Mouse (Mus musculus): ENCODE measurements at regions not wholly inside any gene's neighbourhood (a gene's known extent, or its start where the extent isn't known, plus 50 kb on each side); places are given as distances from the start of the nearest gene placed in this dataset.
A peak's percentile ranks its signal among the peaks of the same experiment; 100 is the strongest.

DNA sequence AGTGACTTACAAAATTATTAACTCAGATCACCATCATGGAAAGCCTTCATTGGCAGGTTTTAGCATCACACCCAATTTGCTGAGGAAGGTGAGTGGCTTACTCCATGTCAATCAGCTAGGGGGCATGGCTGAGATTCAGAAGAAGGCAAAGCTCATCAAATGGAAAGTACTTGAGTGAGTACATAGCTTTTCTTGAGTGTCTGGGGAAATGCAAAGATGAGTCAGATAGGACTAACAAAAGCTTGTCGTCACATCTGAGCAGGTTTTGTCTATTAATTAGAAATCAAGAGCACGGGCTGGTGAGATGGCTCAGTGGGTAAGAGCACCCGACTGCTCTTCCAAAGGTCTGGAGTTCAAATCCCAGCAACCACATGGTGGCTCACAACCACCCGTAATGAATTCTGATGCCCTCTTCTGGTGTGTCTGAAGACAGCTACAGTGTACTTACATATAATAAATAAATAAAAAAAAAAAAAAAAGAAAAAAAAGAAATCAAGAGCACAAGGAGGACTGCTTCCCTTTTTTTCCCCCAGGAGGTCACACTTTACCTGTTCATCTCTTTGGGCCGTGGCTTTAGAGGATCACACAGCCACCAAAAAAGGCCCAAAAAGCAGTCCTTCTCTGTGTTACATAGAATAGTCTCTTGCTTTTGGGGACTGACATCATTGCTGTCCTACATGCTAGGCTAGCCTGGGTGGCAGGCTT, 130.8 kb upstream of the Itga4 start:
- Histone ChIP-seq H3K4me3 (replicated peaks) (no peak overlapping the region), H3K27ac (replicated peaks) (no peak overlapping the region), H3K27me3 (no peaks in the 10 kb centered on the region), H3K9me3 (replicated peaks) (no peaks in the 10 kb centered on the region), H3K4me2 (no peak overlapping the region), H3K9ac (no peak overlapping the region), H3K36me3 (replicated peaks) (no peaks in the 10 kb centered on the region), H3K4me1 (replicated peaks) (peaks cover 42% of the 10 kb centered on the region)
- 76% methylated on average over 5 of the region's 5 CpGs for WGBS (ENCODE audit: insufficient replicate concordance)
- no peak for ATAC-seq (ENCODE audit: insufficient read depth)

DNA sequence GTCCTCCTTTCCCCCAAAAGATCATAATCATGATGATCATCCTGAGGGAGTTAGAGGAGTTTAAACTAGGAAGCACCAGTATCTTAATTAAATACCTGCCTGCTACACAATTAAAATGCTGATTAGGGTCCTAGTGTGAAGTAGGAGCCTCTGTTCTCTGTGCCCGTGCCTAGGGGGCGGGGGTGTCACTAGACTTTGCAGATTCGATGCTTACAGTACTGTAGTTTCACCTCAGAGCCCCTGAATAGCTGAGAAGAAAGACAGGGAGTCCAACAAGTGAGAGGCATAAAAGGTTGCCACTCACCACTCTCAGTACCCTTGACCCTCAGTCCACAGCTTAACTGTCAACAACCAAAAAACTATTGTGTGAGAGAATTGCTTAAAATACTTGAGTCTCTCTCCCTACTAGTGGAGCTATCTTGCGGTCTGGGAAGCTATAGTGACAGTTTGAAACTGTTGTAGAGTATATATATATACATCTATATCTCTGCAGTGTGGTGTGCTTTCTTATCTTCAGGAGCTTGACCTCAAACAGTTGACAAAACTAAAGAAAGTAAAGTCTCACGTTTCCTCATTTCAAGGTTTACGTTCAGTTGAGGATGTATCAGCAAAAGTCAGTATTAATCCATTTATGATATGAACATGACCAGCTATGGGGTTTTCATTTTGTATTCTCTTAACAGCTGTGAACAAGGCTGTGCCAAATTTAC, 128.9 kb upstream of the Itga4 start:
- no peaks in the 10 kb centered on the region for H3K9me3 ChIP-seq (replicated peaks)
- ATAC-seq (ENCODE audit: insufficient read depth), result peak; percentile 67
- H3K36me3 ChIP-seq (replicated peaks), result no peaks in the 10 kb centered on the region
- peaks cover 36% of the 10 kb centered on the region for H3K4me1 ChIP-seq (replicated peaks)
- no peak overlapping the region for H3K4me3 ChIP-seq (replicated peaks)
- H3K27me3 ChIP-seq, result no peaks in the 10 kb centered on the region
- peak overlapping the region; percentile 77 for H3K27ac ChIP-seq (replicated peaks)
- 6% methylated on average over 6 of the region's 6 CpGs for WGBS (ENCODE audit: insufficient replicate concordance)
- H3K4me2 ChIP-seq, result 0 out of 2 replicates have a peak overlapping the region, but pooled peaks have one; percentile 21
- H3K9ac ChIP-seq, result 0 out of 2 replicates have a peak overlapping the region, but pooled peaks have one; percentile 12

DNA sequence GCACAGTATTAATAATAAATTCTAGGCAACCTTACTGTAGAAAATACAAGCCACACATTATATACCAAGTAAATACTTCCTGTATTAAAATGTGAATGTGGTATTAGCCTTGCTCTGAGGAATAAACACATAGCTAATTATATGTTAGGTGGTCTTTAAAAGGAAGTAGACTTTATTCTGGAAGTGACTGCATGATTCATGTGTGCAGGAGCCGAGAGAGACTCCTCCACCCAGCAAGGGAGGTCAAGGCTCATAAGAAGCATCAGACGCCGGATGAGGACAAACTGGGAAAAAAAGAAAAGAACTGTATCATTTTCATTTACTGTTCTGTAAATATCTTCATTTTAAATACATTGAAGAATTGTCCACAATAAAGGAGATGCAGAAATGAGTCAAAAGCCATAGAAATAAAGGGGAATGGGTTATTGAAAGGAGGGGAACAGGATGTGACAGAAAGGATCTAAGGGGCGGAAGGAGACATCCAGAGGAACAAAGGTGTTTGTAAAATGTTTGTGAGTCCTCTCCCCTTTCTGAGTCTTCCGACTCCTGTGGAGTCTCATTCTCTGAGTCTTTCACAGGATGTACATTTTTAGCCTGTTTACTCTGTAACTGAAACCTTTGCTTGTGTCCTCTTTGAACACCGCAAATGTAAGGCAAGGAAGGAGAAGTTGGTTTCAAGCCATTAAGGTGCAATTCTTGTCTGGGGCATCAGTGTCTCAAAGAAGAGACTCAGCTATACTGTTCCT, 128.1 kb upstream of the Itga4 start:
- Histone ChIP-seq H3K9ac (no peak overlapping the region), H3K4me3 (replicated peaks) (no peak overlapping the region), H3K36me3 (replicated peaks) (no peaks in the 10 kb centered on the region), H3K4me2 (no peak overlapping the region), H3K27me3 (no peaks in the 10 kb centered on the region), H3K4me1 (replicated peaks) (peaks cover 39% of the 10 kb centered on the region), H3K9me3 (replicated peaks) (no peaks in the 10 kb centered on the region), H3K27ac (replicated peaks) (peak overlapping the region; percentile 33)
- 44% methylated on average over 6 of the region's 6 CpGs for WGBS (ENCODE audit: insufficient replicate concordance)
- ATAC-seq (ENCODE audit: insufficient read depth), result no peak

DNA sequence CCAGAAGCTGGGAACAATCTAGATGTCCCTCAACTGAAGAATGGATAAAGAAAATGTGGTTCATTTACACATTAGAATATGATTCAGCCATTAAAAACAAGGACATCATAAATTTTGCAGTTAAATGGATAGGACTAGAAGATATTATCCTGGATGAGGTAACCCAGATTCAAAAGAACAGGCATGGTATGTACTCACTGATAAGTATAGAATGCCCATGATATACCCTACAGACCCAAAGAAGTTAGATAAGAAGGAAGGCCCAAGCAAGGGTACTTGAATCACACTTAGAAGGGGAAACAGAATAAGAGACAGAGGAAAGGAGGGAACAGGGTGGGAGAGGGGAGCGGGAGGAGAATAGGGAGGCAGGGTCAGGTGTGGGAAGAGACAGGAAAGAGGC, 127.4 kb upstream of the Itga4 start:
- no peaks in the 10 kb centered on the region for H3K36me3 ChIP-seq (replicated peaks)
- H3K27ac ChIP-seq (replicated peaks), result peak overlapping the region; percentile 33
- H3K4me2 ChIP-seq, result no peak overlapping the region
- H3K9ac ChIP-seq, result no peak overlapping the region
- no peaks in the 10 kb centered on the region for H3K9me3 ChIP-seq (replicated peaks)
- no peak overlapping the region for H3K4me3 ChIP-seq (replicated peaks)
- 64% methylated on average over 1 of the region's 1 CpGs for WGBS (ENCODE audit: insufficient replicate concordance)
- peaks cover 43% of the 10 kb centered on the region for H3K4me1 ChIP-seq (replicated peaks)
- ATAC-seq (ENCODE audit: insufficient read depth), result no peak
- H3K27me3 ChIP-seq, result no peaks in the 10 kb centered on the region

DNA sequence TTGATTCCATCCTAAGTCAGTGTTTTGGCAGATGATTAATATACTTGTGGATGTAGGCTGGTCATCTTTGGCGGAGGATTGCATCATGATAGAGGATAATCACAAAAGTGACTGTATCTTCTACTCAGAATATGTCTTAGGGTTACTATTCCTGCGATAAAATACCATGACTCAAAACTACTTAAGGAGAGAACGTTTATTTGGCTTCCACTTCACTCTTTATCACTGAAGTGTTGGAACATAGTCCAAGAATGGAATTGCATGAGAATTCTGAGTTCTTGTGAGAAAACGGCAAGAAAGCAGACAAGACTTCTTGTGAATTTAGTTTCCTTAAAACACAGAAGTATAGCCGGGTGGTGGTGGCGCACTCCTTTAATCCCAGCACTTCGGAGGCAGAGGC, 124.6 kb upstream of the Itga4 start:
- Histone ChIP-seq H3K9ac (no peak overlapping the region), H3K27ac (replicated peaks) (peak overlapping the region; percentile 81; the same call in 1 of the 2 replicates), H3K27me3 (no peaks in the 10 kb centered on the region), H3K4me1 (replicated peaks) (peaks cover 62% of the 10 kb centered on the region), H3K4me2 (no peak overlapping the region), H3K9me3 (replicated peaks) (no peaks in the 10 kb centered on the region), H3K4me3 (replicated peaks) (no peak overlapping the region), H3K36me3 (replicated peaks) (no peaks in the 10 kb centered on the region)
- ATAC-seq (ENCODE audit: insufficient read depth), result no peak
- WGBS (ENCODE audit: insufficient replicate concordance), result 78% methylated on average over 7 of the region's 7 CpGs

DNA sequence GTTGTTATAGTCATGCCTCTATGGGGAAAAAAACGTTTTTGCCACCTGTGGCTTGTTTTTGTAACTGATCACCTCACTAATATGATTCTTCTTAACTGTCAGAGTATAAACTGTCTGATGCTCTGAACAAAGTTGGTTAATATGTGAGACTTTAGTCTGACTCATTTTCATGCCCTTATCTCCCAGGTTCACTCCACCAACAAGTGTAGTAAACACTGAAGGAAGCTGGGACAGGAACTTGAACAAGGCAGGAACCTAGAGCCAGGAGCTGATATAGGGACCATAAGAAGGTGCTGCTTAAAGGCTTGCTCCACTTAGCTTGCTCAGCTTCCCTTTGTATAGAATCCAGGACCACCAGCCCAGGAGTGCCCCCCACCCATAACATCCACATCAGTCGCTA, 124.0 kb upstream of the Itga4 start:
- Histone ChIP-seq H3K9ac (no peak overlapping the region), H3K4me2 (peak overlapping the region; percentile 11; the same call in 1 of the 2 replicates), H3K36me3 (replicated peaks) (no peaks in the 10 kb centered on the region), H3K9me3 (replicated peaks) (no peaks in the 10 kb centered on the region), H3K4me1 (replicated peaks) (peaks cover 57% of the 10 kb centered on the region), H3K27me3 (no peaks in the 10 kb centered on the region), H3K4me3 (replicated peaks) (no peak overlapping the region), H3K27ac (replicated peaks) (peak overlapping the region; percentile 81)
- 47% methylated on average over 2 of the region's 2 CpGs for WGBS (ENCODE audit: insufficient replicate concordance)
- ATAC-seq (ENCODE audit: insufficient read depth), result peak; percentile 61

DNA sequence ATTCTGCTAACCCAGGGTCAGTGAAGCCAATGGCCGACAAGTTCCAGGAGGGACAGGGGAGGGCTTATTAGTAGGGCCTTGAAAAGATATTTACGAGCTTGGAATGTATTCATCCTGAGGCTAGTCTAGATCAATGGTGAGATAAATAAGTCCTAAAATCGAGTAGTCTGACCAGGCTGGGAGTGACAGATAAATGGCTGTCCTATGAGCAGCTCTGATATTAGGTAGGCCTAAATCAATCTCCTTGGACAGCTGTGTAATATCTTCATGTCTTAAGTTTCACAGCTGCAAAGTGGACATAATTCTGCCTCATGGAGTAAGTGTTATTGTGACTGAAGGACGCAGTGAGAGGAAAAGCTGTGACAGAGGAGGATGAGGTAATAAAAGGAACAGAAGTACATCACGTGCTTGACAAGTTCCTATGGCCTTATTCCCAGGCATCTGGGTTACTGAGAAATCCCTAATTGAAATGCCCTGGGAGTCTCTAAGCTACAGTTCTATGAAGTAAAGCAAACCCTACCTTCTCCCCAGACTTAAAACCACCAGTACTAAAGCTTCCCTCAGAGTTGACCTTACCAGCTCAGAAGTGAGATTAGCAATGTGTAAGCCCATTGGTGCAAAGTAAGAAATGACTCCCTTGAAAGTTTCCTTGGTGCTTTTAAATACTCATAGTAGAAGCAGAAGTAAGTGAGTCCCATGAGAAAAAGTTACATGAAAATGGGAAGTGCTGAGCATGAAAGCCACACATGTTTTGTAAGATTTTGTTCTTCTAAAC, 123.3 kb upstream of the Itga4 start:
- WGBS (ENCODE audit: insufficient replicate concordance), result 29% methylated on average over 5 of the region's 5 CpGs
- ATAC-seq (ENCODE audit: insufficient read depth), result peak; percentile 83

DNA sequence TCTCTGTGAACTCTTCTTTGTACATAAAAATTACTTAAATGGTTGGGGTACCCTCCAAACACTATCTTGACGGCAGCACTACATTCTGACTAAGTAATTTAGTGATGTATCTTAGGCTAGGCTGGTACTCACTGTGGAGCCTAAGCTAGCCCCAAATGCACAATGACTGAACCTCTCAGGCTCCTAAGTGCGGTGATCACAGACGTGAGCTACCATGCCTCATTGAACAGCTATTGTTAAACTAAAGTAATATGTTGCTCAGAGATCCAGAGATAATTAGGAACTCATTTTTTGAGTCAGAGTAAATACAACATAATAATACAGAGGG, 122.7 kb upstream of the Itga4 start:
- no peak for ATAC-seq (ENCODE audit: insufficient read depth)
- H3K4me3 ChIP-seq (replicated peaks), result no peak overlapping the region
- no peaks in the 10 kb centered on the region for H3K36me3 ChIP-seq (replicated peaks)
- 67% methylated on average over 3 of the region's 3 CpGs for WGBS (ENCODE audit: insufficient replicate concordance)
- H3K4me2 ChIP-seq, result no peak overlapping the region
- peaks cover 49% of the 10 kb centered on the region for H3K4me1 ChIP-seq (replicated peaks)
- H3K9ac ChIP-seq, result no peak overlapping the region
- peak overlapping the region; percentile 81 for H3K27ac ChIP-seq (replicated peaks)
- H3K27me3 ChIP-seq, result no peaks in the 10 kb centered on the region
- H3K9me3 ChIP-seq (replicated peaks), result no peaks in the 10 kb centered on the region

More for the DNA sequence above, 123.3 kb upstream of the Itga4 start:
- Histone ChIP-seq H3K27me3 (no peaks in the 10 kb centered on the region), H3K9ac (no peak overlapping the region), H3K27ac (replicated peaks) (peak overlapping the region; percentile 81), H3K4me3 (replicated peaks) (no peak overlapping the region), H3K4me1 (replicated peaks) (peaks cover 54% of the 10 kb centered on the region), H3K4me2 (peak overlapping the region; percentile 11), H3K36me3 (replicated peaks) (no peaks in the 10 kb centered on the region), H3K9me3 (replicated peaks) (no peaks in the 10 kb centered on the region)

DNA sequence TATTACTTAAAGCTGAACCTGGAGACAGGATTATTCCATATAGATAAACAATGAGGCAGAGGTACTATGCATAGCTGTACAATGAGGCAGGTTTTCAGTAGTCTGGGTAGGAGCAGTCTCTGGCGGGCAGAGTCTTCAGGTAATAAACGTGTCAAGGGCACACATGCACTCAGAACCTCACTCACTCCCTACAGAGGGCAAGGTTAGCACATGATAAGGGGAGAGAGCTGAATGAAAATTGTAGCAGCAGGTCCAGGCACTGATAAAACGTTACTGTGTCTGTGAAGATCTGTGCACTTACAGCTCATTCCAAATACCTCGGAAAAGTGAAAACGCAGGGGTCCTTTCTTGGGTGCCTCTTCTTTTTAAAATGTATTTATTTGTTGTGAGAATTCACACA, 120.9 kb upstream of the Itga4 start:
- H3K9ac ChIP-seq, result no peak overlapping the region

DNA sequence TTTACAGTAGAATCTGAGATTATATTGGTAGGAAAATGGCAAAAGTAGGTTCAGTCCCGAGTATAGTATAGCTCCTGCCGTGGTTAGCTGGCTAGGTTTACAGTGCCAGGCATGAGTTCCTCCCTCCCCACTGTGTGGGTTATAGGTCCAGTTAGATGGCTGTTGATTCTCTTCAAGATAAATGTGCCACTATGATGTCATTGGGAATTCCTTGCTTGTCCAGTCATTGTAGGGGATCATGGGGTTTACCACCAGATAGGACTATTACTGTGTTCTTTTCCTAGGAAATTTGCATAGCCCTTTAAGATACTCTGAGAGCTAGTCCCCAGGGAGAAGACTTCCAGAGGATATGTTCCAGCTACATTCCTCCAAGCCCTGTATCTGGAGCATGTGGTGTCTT, 119.2 kb upstream of the Itga4 start:
- Histone ChIP-seq H3K27me3 (no peaks in the 10 kb centered on the region), H3K9ac (no peak overlapping the region), H3K9me3 (replicated peaks) (no peaks in the 10 kb centered on the region), H3K27ac (replicated peaks) (no peak overlapping the region), H3K4me2 (no peak overlapping the region), H3K4me3 (replicated peaks) (no peak overlapping the region), H3K36me3 (replicated peaks) (no peaks in the 10 kb centered on the region), H3K4me1 (replicated peaks) (peaks cover 48% of the 10 kb centered on the region)
- 62% methylated on average over 2 of the region's 2 CpGs for WGBS (ENCODE audit: insufficient replicate concordance)
- no peak for ATAC-seq (ENCODE audit: insufficient read depth)

More for the DNA sequence above, 120.9 kb upstream of the Itga4 start:
- Histone ChIP-seq H3K9me3 (replicated peaks) (no peaks in the 10 kb centered on the region), H3K27ac (replicated peaks) (peak overlapping the region; percentile 15; the same call in 1 of the 2 replicates), H3K4me2 (peak overlapping the region; percentile 18), H3K4me1 (replicated peaks) (peaks cover 51% of the 10 kb centered on the region), H3K27me3 (no peaks in the 10 kb centered on the region), H3K36me3 (replicated peaks) (no peaks in the 10 kb centered on the region), H3K4me3 (replicated peaks) (no peak overlapping the region)
- ATAC-seq (ENCODE audit: insufficient read depth), result peak; percentile 71
- 24% methylated on average over 5 of the region's 5 CpGs for WGBS (ENCODE audit: insufficient replicate concordance)

Measured in liver, embryonic 15.5 days (tissue).